Mouse (Mus musculus) ES-E14 (cell line): ENCODE measurements around the gene Med20. TPM values are rescaled to one million over a fixed set of nuclear protein-coding genes. Genes with fewer than 3 reads are reported as not detected.
A peak's percentile ranks its signal among the peaks of the same experiment; 100 is the strongest.

ENCODE experiments used
- DNase-seq: peaks from one replicate; pipeline ENCODE4 v3.0.0-alpha.2; 2013; ENCODE audit warnings: low read depth, low spot score
- H3K27ac ChIP-seq: 2 replicates; pipeline ENCODE4 v1.5.1; 2012; ENCODE audit warnings: low read depth, mild to moderate bottlenecking, low read length, moderate library complexity, mixed read lengths; ENCODE audit not compliant: poor library complexity, insufficient read depth, severe bottlenecking
- H3K36me3 ChIP-seq: 2 replicates; pipeline ENCODE4 v1.6.1; 2012; ENCODE audit warnings: mild to moderate bottlenecking, low read length, moderate library complexity, mixed read lengths; ENCODE audit not compliant: control insufficient read depth, poor library complexity, insufficient read depth, severe bottlenecking
- H3K4me1 ChIP-seq, 2 experiments: fragments of 150-350 bp in 1 of 2; sonication (generic) in 1 of 2; 2 replicates each; pipeline ENCODE4 v1.6.1; 2012; ENCODE audit warnings: low read length in 2 of 2, mild to moderate bottlenecking in 1 of 2, mixed read lengths in 1 of 2; ENCODE audit not compliant: control insufficient read depth in 2 of 2, insufficient read depth in 2 of 2, poor library complexity in 1 of 2
- H3K4me3 ChIP-seq, 2 experiments: fragments of 150-350 bp in 1 of 2; sonication (generic) in 1 of 2; 2 replicates each; pipeline ENCODE4 v1.5.1; 2012; ENCODE audit warnings: low read length in 2 of 2, low read depth in 1 of 2, mild to moderate bottlenecking in 1 of 2, mixed read lengths in 1 of 2; ENCODE audit not compliant: insufficient read depth in 1 of 2, poor library complexity in 1 of 2, severe bottlenecking in 1 of 2
- H3K9ac ChIP-seq: 2 replicates; pipeline ENCODE4 v1.6.1; 2012; ENCODE audit warnings: low read depth, mild to moderate bottlenecking, low read length, mixed read lengths; ENCODE audit not compliant: poor library complexity, insufficient read depth, severe bottlenecking
- H3K9me3 ChIP-seq: fragments of 150-350 bp; sonication (generic); 2 replicates; pipeline ENCODE4 v1.6.1; 2012; ENCODE audit warnings: low read depth, mild to moderate bottlenecking, low read length; ENCODE audit not compliant: control insufficient read depth, insufficient read depth
- CHD2 ChIP-seq: IDR thresholded peaks from 2 replicates; pipeline ENCODE4 v1.6.1; 2014; ENCODE audit warnings: mild to moderate bottlenecking, low read depth, low read length, inconsistent platforms
- HCFC1 ChIP-seq: IDR thresholded peaks from 2 replicates; pipeline ENCODE4 v1.6.1; 2012; ENCODE audit warnings: low read length, inconsistent platforms, borderline replicate concordance; ENCODE audit not compliant: insufficient read depth
- MAFK ChIP-seq: IDR thresholded peaks from 2 replicates; pipeline ENCODE4 v1.6.1; 2014; ENCODE audit warnings: mild to moderate bottlenecking, low read depth, low read length, inconsistent platforms; ENCODE audit not compliant: insufficient read depth
- ZC3H11A ChIP-seq: IDR thresholded peaks from 2 replicates; pipeline ENCODE4 v1.6.1; 2012; ENCODE audit warnings: low read depth, mild to moderate bottlenecking, inconsistent platforms, low read length, borderline replicate concordance
- ZNF384 ChIP-seq: IDR thresholded peaks from 2 replicates; pipeline ENCODE4 v1.6.1; 2012; ENCODE audit warnings: low read depth, low read length, inconsistent platforms
- in situ Hi-C, 2 experiments: fragments of 600-800 bp; cut with MboI; formaldehyde crosslinking; loops; one replicate each; pipeline ENCODE4 v1.15.1; 2025; ENCODE audit warnings: low sequenced_read_pairs in 2 of 2, inconsistent platforms in 1 of 2; ENCODE audit not compliant: unreplicated experiment in 2 of 2
- total RNA-seq: library from RNA; depleted of rRNA; stranded (reverse); fragments of 300-350 nt; gene quantifications from 2 replicates; pipeline ENCODE4 v1.2.3, GENCODE M21; 2012

Med20 gene
- total RNA-seq, 1 experiment: 43.4 TPM

DNA sequence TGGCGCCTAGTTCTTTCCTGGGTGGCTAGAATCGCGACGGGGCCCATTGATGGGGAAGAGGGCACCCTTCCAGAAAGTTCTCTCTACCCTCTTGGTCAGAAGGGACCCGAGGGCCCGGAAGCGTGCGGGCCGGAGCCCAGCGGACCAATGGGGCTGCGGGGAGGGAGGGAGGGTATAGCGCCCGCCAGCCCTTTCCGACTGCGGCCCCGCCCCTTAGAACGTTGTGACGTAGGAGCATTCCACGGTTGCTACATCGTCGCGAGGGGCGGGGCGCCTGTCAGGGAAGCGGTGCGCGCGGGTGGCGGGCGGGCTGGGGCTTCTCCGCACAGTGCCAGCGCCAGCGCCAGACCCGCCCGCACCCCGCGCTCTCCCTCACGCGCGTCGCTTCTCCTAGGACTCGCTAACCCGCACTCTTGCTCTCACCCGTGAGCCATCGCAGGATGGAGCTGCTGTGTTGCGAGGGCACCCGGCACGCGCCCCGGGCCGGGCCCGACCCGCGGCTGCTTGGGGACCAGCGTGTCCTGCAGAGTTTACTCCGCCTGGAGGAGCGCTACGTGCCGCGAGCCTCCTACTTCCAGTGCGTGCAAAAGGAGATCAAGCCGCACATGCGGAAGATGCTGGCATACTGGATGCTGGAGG lies 18.0 kb upstream of the Med20 start:
- TF ChIP-seq CHD2 (no peak), HCFC1 (no peak), MAFK (no peak), ZNF384 (no peak), ZC3H11A (no peak)
- Histone ChIP-seq H3K4me3 (peak overlapping the region; percentile 75 to 92), H3K9me3 (no peaks in the 10 kb centered on the region), H3K36me3 (peaks cover 9% of the 10 kb centered on the region), H3K4me1 (peaks cover 19 to 23% of the 10 kb centered on the region in 2 experiments), H3K9ac (peak overlapping the region; percentile 57), H3K27ac (peak overlapping the region; percentile 27; the same call in 1 of the 2 replicates)
- peak; percentile 90 for DNase-seq
- in situ Hi-C loops: no loop called here

DNA sequence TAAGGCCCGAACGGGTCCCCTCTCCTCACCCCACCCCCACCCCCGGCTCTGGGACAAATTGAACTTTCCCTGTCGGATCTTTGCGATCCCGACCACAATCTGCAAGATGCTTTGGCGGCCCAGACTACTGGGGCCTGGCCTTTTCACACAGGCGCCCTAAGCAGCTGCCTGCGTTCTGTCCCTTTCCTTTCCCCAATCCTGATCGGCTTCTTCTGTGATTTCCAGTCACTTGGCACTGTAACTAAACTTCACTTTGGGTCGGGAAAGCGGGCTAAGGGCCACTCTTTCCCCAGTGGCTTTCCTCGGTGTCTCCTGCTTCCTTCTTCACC lies 17.6 kb upstream of the Med20 start:
- TF ChIP-seq HCFC1 (no peak), MAFK (no peak), ZC3H11A (no peak), CHD2 (no peak), ZNF384 (no peak)
- in situ Hi-C loops: no loop called here
- Histone ChIP-seq H3K27ac (peak overlapping the region; percentile 27; the same call in 1 of the 2 replicates), H3K4me3 (peak overlapping the region; percentile 75 to 92), H3K9ac (peak overlapping the region; percentile 57), H3K9me3 (no peaks in the 10 kb centered on the region), H3K36me3 (peaks cover 13% of the 10 kb centered on the region), H3K4me1 (peaks cover 19 to 21% of the 10 kb centered on the region in 2 experiments)
- no peak for DNase-seq

DNA sequence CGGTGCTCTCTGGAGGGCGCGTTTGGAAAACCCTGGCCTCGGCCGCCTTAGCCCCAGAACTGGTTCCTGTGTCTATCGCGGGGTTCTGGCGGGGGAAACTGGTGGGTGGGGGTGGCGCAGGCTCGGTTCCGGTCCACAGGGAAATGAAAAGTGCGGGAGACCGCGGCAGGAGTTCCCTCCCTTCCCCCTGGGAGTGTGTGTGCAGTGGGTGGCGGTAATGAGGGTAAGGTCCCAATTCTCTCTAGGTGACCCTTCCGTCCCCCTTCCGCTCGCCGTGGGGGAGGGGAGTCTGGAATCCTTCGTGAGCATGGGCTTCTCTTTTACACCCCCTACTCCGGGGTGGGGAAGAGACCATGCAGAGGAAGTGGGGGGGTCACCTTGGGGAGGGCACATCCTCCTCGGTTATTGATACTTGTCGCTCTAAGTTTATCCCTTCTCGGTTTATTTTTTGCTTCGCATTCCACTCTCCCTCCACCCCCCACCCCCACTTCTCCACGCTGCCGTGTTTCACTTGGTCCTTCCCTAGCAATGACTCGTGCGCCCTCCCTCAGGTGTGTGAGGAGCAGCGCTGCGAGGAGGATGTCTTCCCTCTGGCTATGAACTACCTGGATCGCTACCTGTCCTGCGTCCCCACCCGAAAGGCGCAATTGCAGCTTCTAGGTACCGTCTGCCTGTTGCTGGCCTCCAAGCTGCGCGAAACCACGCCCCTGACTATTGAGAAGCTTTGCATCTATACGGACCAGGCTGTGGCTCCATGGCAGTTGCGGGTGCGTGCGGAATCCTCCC lies 17.0 kb upstream of the Med20 start:
- H3K4me1 ChIP-seq: peaks cover 19 to 21% of the 10 kb centered on the region in 2 experiments
- no peak for DNase-seq
- TF ChIP-seq ZC3H11A (no peak), CHD2 (no peak), HCFC1 (no peak), MAFK (no peak), ZNF384 (no peak)
- H3K9me3 ChIP-seq: no peaks in the 10 kb centered on the region
- H3K36me3 ChIP-seq: peaks cover 17% of the 10 kb centered on the region
- in situ Hi-C loops: no loop called here
- peak overlapping the region; percentile 57 for H3K9ac ChIP-seq
- H3K4me3 ChIP-seq: peak overlapping the region; percentile 75 to 92
- peak overlapping the region; percentile 27; the same call in 1 of the 2 replicates for H3K27ac ChIP-seq

- peak overlapping the region; percentile 6; the same call in 1 of the 2 replicates for H3K9ac ChIP-seq
- H3K36me3 ChIP-seq: peaks cover 21% of the 10 kb centered on the region
- H3K27ac ChIP-seq: peak overlapping the region; percentile 49; the same call in 1 of the 2 replicates
- H3K4me1 ChIP-seq: peaks cover 19% of the 10 kb centered on the region in 2 experiments
- peak overlapping the region; percentile 75 to 92 for H3K4me3 ChIP-seq
- in situ Hi-C loops: no loop called here
- TF ChIP-seq ZC3H11A (no peak), HCFC1 (no peak), ZNF384 (no peak), CHD2 (no peak), MAFK (no peak)
- no peaks in the 10 kb centered on the region for H3K9me3 ChIP-seq
- DNase-seq: no peak
Observed at GRCm38 (mm10) chr17:47594969-47595247, 16.5 kb upstream of the Med20 start.
